Mouse (Mus musculus): ENCODE data around the gene Alppl2. TPM values are rescaled to one million over a fixed set of nuclear protein-coding genes. Genes with fewer than 3 reads are reported as not detected.

The Alppl2 gene
- polyA plus RNA-seq, 1 experiment: not detected

GRCm38 (mm10) chr1:87089251-87089650 lies 477 bp downstream of the Alppl2 start:
- WGBS: 89% methylated on average over 11 of the region's 11 CpGs
- DNase-seq (ENCODE audit: low read depth in 1 of 2, low spot score in 2 of 2): no peak
- no peaks in the 10 kb centered on the region for H3K27me3 ChIP-seq (ENCODE audit: control insufficient read depth, insufficient read depth, low read length)
- TF ChIP-seq CTCF (IDR thresholded peaks at IDR 0.05; ENCODE audit: extremely low read depth, insufficient read depth, insufficient read length, insufficient replicate concordance) (no peak), POLR2A (IDR thresholded peaks at IDR 0.05; ENCODE audit: low read depth, low read length) (no peak)
- H3K4me3 ChIP-seq (ENCODE audit: extremely low read depth, insufficient read depth, insufficient read length): no peak overlapping the region
- no peaks in the 10 kb centered on the region for H3K4me1 ChIP-seq (ENCODE audit: control insufficient read depth, insufficient read depth, insufficient read length)
- no peaks in the 10 kb centered on the region for H3K36me3 ChIP-seq (ENCODE audit: control insufficient read depth, insufficient read depth, low read length)
- H3K27ac ChIP-seq (ENCODE audit: insufficient read depth, low read length): no peak overlapping the region

GRCm38 (mm10) chr1:87086964-87087363 lies 2.8 kb downstream of the Alppl2 start:
- no peak overlapping the region for H3K4me3 ChIP-seq (ENCODE audit: extremely low read depth, insufficient read depth, insufficient read length)
- no peaks in the 10 kb centered on the region for H3K36me3 ChIP-seq (ENCODE audit: control insufficient read depth, insufficient read depth, low read length)
- WGBS: 79% methylated on average over 17 of the region's 17 CpGs
- TF ChIP-seq CTCF (IDR thresholded peaks at IDR 0.05; ENCODE audit: extremely low read depth, insufficient read depth, insufficient read length, insufficient replicate concordance): no peak
- TF ChIP-seq POLR2A (IDR thresholded peaks at IDR 0.05; ENCODE audit: low read depth, low read length): no peak
- H3K4me1 ChIP-seq (ENCODE audit: control insufficient read depth, insufficient read depth, insufficient read length): no peaks in the 10 kb centered on the region
- no peak for DNase-seq (ENCODE audit: low read depth in 1 of 2, low spot score in 2 of 2)
- H3K27me3 ChIP-seq (ENCODE audit: control insufficient read depth, insufficient read depth, low read length): no peaks in the 10 kb centered on the region
- no peak overlapping the region for H3K27ac ChIP-seq (ENCODE audit: insufficient read depth, low read length)

- H3K4me3 ChIP-seq (ENCODE audit: extremely low read depth, insufficient read depth, insufficient read length): no peak overlapping the region
- H3K27ac ChIP-seq (ENCODE audit: insufficient read depth, low read length): no peak overlapping the region
- H3K4me1 ChIP-seq (ENCODE audit: control insufficient read depth, insufficient read depth, insufficient read length): no peaks in the 10 kb centered on the region
- H3K36me3 ChIP-seq (ENCODE audit: control insufficient read depth, insufficient read depth, low read length): no peaks in the 10 kb centered on the region
- 78% methylated on average over 4 of the region's 4 CpGs for WGBS
- TF ChIP-seq POLR2A (IDR thresholded peaks at IDR 0.05; ENCODE audit: low read depth, low read length) (no peak), CTCF (IDR thresholded peaks at IDR 0.05; ENCODE audit: extremely low read depth, insufficient read depth, insufficient read length, insufficient replicate concordance) (no peak)
- no peak for DNase-seq (ENCODE audit: low read depth in 1 of 2, low spot score in 2 of 2)
- H3K27me3 ChIP-seq (ENCODE audit: control insufficient read depth, insufficient read depth, low read length): no peaks in the 10 kb centered on the region
Observed at GRCm38 (mm10) chr1:87086196-87086595, 3.5 kb downstream of the Alppl2 start.

GRCm38 (mm10) chr1:87073776-87074175 lies 16.0 kb downstream of the Alppl2 start:
- no peaks in the 10 kb centered on the region for H3K36me3 ChIP-seq (ENCODE audit: control insufficient read depth, insufficient read depth, low read length)
- no peak overlapping the region for H3K4me3 ChIP-seq (ENCODE audit: extremely low read depth, insufficient read depth, insufficient read length)
- TF ChIP-seq CTCF (IDR thresholded peaks at IDR 0.05; ENCODE audit: extremely low read depth, insufficient read depth, insufficient read length, insufficient replicate concordance) (no peak), POLR2A (IDR thresholded peaks at IDR 0.05; ENCODE audit: low read depth, low read length) (no peak)
- no peaks in the 10 kb centered on the region for H3K4me1 ChIP-seq (ENCODE audit: control insufficient read depth, insufficient read depth, insufficient read length)
- no peaks in the 10 kb centered on the region for H3K27me3 ChIP-seq (ENCODE audit: control insufficient read depth, insufficient read depth, low read length)
- 88% methylated on average over 8 of the region's 8 CpGs for WGBS
- DNase-seq (ENCODE audit: low read depth in 1 of 2, low spot score in 2 of 2): no peak
- no peak overlapping the region for H3K27ac ChIP-seq (ENCODE audit: insufficient read depth, low read length)

GRCm38 (mm10) chr1:87070720-87071119 lies 19.0 kb downstream of the Alppl2 start:
- WGBS: 51% methylated on average over 16 of the region's 16 CpGs
- H3K4me1 ChIP-seq (ENCODE audit: control insufficient read depth, insufficient read depth, insufficient read length): no peaks in the 10 kb centered on the region
- peak in 1 of 2 experiments; percentile 24 for DNase-seq (ENCODE audit: low read depth in 1 of 2, low spot score in 2 of 2)
- no peaks in the 10 kb centered on the region for H3K36me3 ChIP-seq (ENCODE audit: control insufficient read depth, insufficient read depth, low read length)
- TF ChIP-seq CTCF (IDR thresholded peaks at IDR 0.05; ENCODE audit: extremely low read depth, insufficient read depth, insufficient read length, insufficient replicate concordance) (peak; percentile 36; the same call in 1 of the 2 replicates), POLR2A (IDR thresholded peaks at IDR 0.05; ENCODE audit: low read depth, low read length) (no peak)
- H3K4me3 ChIP-seq (ENCODE audit: extremely low read depth, insufficient read depth, insufficient read length): no peak overlapping the region
- no peaks in the 10 kb centered on the region for H3K27me3 ChIP-seq (ENCODE audit: control insufficient read depth, insufficient read depth, low read length)
- H3K27ac ChIP-seq (ENCODE audit: insufficient read depth, low read length): no peak overlapping the region

- Histone ChIP-seq H3K36me3 (ENCODE audit: control insufficient read depth, insufficient read depth, low read length) (no peaks in the 10 kb centered on the region), H3K27ac (ENCODE audit: insufficient read depth, low read length) (no peak overlapping the region), H3K27me3 (ENCODE audit: control insufficient read depth, insufficient read depth, low read length) (no peaks in the 10 kb centered on the region), H3K4me1 (ENCODE audit: control insufficient read depth, insufficient read depth, insufficient read length) (no peaks in the 10 kb centered on the region), H3K4me3 (ENCODE audit: extremely low read depth, insufficient read depth, insufficient read length) (no peak overlapping the region)
- TF ChIP-seq CTCF (IDR thresholded peaks at IDR 0.05; ENCODE audit: extremely low read depth, insufficient read depth, insufficient read length, insufficient replicate concordance) (no peak), POLR2A (IDR thresholded peaks at IDR 0.05; ENCODE audit: low read depth, low read length) (no peak)
- DNase-seq (ENCODE audit: low read depth in 1 of 2, low spot score in 2 of 2): no peak
Observed at GRCm38 (mm10) chr1:87060913-87061312, 28.8 kb downstream of the Alppl2 start.

- DNase-seq (ENCODE audit: low read depth in 1 of 2, low spot score in 2 of 2): no peak
- WGBS: 56% methylated on average over 8 of the region's 8 CpGs
- Histone ChIP-seq H3K27ac (ENCODE audit: insufficient read depth, low read length) (no peak overlapping the region), H3K27me3 (ENCODE audit: control insufficient read depth, insufficient read depth, low read length) (no peaks in the 10 kb centered on the region), H3K4me3 (ENCODE audit: extremely low read depth, insufficient read depth, insufficient read length) (no peak overlapping the region), H3K4me1 (ENCODE audit: control insufficient read depth, insufficient read depth, insufficient read length) (no peaks in the 10 kb centered on the region), H3K36me3 (ENCODE audit: control insufficient read depth, insufficient read depth, low read length) (no peaks in the 10 kb centered on the region)
- TF ChIP-seq CTCF (IDR thresholded peaks at IDR 0.05; ENCODE audit: extremely low read depth, insufficient read depth, insufficient read length, insufficient replicate concordance) (no peak), POLR2A (IDR thresholded peaks at IDR 0.05; ENCODE audit: low read depth, low read length) (no peak)
Observed at GRCm38 (mm10) chr1:87059042-87059665, 30.6 kb downstream of the Alppl2 start.
